Comparison of ENCODE assay signal across 11 mouse cellular contexts in the genomic region with DNA sequence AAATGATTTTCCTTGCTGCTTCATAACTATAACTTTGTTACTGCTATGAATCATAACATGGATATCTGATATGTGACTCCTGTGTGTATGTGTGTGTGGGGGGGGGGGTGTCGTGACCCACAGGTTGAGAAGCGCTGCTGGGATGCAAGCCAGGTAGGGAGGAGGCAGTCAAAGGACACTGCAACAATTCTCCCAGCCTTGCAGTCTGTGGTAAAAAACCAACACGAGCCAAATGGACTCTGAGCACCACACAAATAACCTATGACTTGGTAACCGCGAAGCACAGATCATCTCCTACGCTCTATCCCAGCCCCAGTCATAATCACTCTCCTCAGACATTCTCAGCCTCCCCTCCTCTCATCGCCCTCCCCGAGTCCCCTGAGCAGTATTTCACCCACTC.
DNase-seq lines count a peak whose midpoint lies in the region; ATAC-seq lines count a peak whose summit lies in the region.
"Had no signal": no experiment of that assay in that cellular context is flagged by ENCODE, and none has a peak within 500 bp of the region (broad histone marks: within the 10 kb centered on the region; RNA-seq: fewer than 3 reads in every experiment).

No protein-coding gene starts in this region.

- H3K36me3 ChIP-seq in kidney, embryonic 16.5 days (ENCODE audit: insufficient read depth, low read length) = peaks cover 3% of the 10 kb centered on the region; the same call in 1 of the 2 replicates
- H3K36me3 ChIP-seq: embryonic facial prominence, embryonic 12.5 days had no signal

- no peak overlapping the region for H3K4me2 ChIP-seq in kidney, embryonic 16.5 days (replicated peaks; ENCODE audit: low read depth, low read length)
- H3K4me2 ChIP-seq: embryonic facial prominence, embryonic 12.5 days had no signal

- no peak overlapping the region for H3K9ac ChIP-seq in kidney, embryonic 16.5 days (replicated peaks; ENCODE audit: low read length)
- H3K9ac ChIP-seq: embryonic facial prominence, embryonic 12.5 days; forebrain, postnatal 0 days had no signal

- H3K27me3 ChIP-seq in kidney, embryonic 16.5 days (ENCODE audit: insufficient read depth, low read length) = no peaks in the 10 kb centered on the region
- H3K27me3 ChIP-seq: embryonic facial prominence, embryonic 12.5 days had no signal

- H3K4me3 ChIP-seq in kidney, embryonic 16.5 days (ENCODE audit: low read length) = no peak overlapping the region
- H3K4me3 ChIP-seq: embryonic facial prominence, embryonic 12.5 days had no signal

- peak; percentile 84 for DNase-seq in kidney, adult 11 months
- peak; percentile 12 for DNase-seq in ovary, adult 18-20 months (ENCODE audit: low spot score)
- no peak for DNase-seq in ovary, postnatal 36 days (ENCODE audit: low spot score)
- DNase-seq in kidney, adult 8-10 months = peak; percentile 80 to 85
- DNase-seq in layer of hippocampus, postnatal 36 days = no peak
- DNase-seq: cerebellum, adult 9-11 months; forebrain, postnatal 0 days; lung, adult 18-20 months had no signal

- H3K4me1 ChIP-seq in kidney, embryonic 16.5 days (ENCODE audit: insufficient read depth, low read length) = peaks cover 55% of the 10 kb centered on the region

- 53% methylated on average over 8 of the region's 8 CpGs for WGBS in kidney, embryonic 16.5 days

- ATAC-seq in kidney, embryonic 16.5 days (ENCODE audit: low FRiP score, low TSS enrichment) = no peak
- no peak for ATAC-seq in cerebellum, adult (ENCODE audit: insufficient number of reproducible peaks, low FRiP score, low TSS enrichment)
- ATAC-seq: forebrain, postnatal 0 days had no signal

- H3K9me3 ChIP-seq in kidney, embryonic 16.5 days (ENCODE audit: low read length) = no peaks in the 10 kb centered on the region
- H3K9me3 ChIP-seq: embryonic facial prominence, embryonic 12.5 days had no signal

- H3K27ac ChIP-seq in kidney, embryonic 16.5 days (ENCODE audit: low read length) = no peak overlapping the region
- H3K27ac ChIP-seq: embryonic facial prominence, embryonic 12.5 days had no signal

Comparison
In these comparisons a context has a peak if more than half of its experiments do, and no peak if none do; other contexts are left out.
1. DNase-seq: peak in kidney, adult 11 months (single experiment), ovary, adult 18-20 months (single experiment) and kidney, adult 8-10 months (2 of 2); none in ovary, postnatal 36 days (single experiment) and layer of hippocampus, postnatal 36 days (0 of 2).